Mouse (Mus musculus): ENCODE data around the gene Rpap1. TPM values are rescaled to one million over a fixed set of nuclear protein-coding genes. Genes with fewer than 3 reads are reported as not detected.

Rpap1 gene
- 10 to 100 TPM; 17.7 to 19.2 TPM for total RNA-seq (2021)
- long read RNA-seq, full-length matches to known transcripts: 10 of 27 reads
- long read RNA-seq, partial matches to known transcripts: 10 of 27 reads
- long read RNA-seq, other reads (novel, unspliced or antisense): 7 of 27 reads

DNA sequence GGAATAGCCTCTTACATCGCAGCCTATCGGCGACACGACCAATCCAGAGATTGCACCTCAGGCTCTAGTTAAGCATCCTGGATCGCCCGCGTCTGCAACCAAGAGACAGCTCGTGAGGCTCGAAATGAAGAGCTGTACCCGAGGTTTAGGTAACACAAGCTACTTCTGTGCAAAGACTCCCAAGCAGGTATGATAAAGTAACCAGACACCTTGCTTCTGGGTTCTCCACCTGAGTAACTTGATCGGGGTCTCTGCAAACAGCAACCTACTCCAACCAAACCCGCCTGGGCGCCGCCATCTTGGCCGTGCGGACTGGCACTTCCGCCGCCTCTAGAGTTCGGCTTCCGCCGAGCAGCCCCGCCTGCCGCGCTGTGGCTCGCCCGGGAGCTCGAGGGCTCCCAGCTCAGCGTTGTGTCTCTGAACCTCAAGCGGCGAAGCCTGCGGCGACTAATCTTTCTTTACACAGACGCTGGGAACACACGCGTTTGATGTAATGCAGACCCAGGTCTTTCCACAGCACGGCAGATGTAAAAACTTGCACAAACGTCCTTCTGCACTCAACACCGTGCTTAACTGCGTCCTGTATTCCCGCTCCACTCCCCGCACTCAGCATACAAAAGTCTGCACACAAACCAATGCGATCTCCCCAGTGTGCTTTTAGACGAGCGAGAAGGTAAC lies at the start of gene Rpap1:
TSS of gene Rpap1 (minus strand) at position 332 of the 678 bp plus-strand sequence.
- DNase-seq (ENCODE audit: low spot score in 2 of 2): peak; percentile 83 to 89

DNA sequence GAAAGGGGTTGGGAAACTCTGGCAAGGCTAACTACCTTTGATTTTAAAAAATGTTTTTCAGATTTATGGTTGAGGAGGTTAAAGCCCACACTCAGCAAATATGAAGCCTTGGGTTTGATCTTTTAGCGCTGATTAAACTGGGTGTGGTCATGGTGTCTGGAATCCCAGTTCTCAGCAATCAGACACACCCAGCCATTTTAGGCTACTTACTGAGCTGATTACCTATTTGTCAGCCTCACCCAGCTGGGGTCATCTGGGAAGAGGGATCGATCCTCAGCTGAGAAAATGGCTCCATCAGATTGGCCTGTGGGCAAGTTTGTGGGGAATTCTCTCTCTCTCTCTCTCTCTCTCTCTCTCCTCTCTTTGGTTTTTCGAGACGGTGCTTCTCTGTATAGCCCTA lies 46.9 kb upstream of the Rpap1 start:
- DNase-seq (ENCODE audit: low spot score in 2 of 2): no peak

DNA sequence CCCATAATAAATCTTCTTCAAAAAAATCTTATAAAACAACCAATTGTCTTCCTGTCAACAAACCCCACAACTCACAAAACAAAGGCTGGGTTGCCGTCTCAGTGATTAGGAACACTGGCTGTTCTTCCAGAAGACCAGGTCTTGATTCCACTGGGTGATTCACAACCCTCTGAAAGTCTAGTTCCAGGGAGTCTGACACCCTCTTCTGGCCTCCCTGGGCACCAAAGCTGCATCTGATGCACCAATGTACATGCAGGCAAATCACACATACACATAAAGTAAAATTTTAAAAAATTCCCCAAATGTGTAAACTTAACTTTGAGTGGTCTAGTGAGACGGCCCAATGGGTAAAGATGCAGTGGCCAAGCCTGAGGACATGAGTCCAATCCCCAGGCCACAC lies 43.2 kb upstream of the Rpap1 start:
- no peak for DNase-seq (ENCODE audit: low spot score in 2 of 2)

DNA sequence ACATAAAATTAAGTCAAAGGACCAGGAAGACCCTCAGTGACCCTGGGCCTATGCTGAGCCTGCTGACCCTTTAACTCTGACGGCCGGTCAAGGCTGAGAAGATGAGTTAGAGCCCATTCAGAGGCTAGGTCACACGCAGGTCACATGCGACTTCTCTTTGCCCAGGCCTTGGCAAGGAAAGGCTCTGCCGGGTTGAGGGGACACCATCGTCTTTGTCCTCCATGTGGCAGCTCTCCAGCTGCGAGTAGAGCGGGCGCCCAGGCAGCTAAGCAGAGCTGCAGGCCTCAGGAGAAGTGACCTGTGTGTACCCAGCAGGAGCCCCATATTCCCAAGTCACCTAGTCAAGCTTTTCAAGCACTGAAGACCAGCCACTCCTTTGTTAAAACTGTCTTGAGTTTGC lies 33.8 kb upstream of the Rpap1 start:
- peak in 1 of 2 experiments; percentile 77 for DNase-seq (ENCODE audit: low spot score in 2 of 2)

DNA sequence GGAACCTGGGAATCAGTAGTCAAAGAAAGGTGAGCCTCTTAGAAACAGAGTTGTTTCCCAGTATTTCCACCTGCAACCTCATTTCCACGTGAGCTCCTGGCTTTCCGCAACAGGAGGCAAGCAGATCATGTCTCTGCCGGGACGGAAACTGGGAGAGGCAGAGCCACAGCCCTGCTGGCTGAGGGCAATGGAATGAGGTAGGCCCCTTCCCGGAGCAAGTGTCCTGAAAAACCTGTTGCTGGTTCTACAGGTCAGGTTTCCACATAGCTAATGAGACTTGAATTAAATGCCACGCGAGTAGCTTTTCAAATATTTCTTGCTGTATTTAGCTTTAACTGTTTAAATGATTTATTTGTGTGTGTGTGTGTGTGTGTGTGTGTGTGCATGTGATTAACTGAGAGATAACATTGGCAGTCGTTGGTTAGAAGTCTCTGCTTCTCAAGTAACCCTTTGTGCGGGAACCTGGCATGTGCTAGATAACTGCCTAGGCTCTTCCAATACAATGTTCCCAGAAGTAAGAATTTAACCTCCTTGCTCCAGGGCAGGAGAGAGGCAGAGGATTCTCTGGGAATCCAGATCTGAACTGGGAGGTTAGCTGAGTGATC lies 31.4 kb upstream of the Rpap1 start:
- no peak for DNase-seq (ENCODE audit: low spot score in 2 of 2)

DNA sequence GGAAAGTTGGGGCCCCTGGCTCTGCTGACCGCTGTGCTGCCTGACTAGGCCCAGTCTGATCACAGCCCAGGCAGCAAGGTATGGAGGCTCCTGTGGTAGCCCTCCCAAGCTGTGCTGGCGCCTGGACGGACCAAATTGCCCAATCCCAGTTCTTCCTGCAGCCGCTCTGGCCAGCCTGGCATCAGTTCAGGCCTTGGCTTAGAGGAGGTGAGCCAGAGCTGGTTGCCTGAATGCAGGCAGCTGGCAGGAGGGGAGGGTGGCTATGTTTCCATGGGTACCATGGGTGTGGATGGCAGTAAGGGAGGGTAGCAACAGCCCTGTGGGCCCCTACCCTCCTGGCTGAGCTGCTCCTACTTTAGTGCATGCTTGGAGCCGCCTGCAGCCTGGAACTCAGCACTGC lies 29.7 kb upstream of the Rpap1 start:
- DNase-seq (ENCODE audit: low spot score in 2 of 2): no peak

DNA sequence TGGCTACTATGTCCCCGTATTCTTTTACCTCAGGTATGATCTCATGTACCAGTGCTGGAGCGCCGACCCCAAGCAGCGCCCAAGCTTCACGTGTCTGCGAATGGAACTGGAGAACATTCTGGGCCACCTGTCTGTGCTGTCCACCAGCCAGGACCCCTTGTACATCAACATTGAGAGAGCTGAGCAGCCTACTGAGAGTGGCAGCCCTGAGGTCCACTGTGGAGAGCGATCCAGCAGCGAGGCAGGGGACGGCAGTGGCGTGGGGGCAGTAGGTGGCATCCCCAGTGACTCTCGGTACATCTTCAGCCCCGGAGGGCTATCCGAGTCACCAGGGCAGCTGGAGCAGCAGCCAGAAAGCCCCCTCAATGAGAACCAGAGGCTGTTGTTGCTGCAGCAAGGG lies 29.3 kb upstream of the Rpap1 start:
- DNase-seq (ENCODE audit: low spot score in 2 of 2): no peak

DNA sequence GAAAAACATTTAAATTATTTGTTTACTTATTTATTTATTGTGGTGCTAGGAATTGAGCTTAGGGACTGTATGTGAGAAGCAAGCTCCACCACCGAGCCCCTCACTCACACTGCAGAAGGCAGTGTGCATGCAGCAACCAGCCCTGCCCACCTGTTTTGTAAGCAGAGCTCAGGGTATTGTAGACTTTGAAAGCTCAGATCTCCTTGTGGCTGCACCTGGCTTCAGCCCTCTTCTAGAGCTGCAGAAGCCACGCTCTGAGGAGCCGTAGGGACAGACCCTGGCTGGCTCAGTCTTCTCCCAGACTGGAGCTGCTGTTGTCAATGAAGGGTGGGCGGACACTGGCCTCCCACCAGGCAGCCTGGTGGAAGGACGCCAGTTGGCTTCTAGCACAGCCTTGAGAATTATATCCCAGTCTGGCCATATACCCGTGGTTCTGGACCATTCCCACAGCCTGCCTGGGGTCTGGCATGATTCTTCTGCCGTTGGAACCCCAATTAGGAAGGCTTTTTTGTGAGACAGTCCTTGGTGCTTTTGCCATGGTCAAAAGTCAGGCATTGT lies 27.1 kb upstream of the Rpap1 start:
- DNase-seq (ENCODE audit: low spot score in 2 of 2): peak in 1 of 2 experiments; percentile 75

DNA sequence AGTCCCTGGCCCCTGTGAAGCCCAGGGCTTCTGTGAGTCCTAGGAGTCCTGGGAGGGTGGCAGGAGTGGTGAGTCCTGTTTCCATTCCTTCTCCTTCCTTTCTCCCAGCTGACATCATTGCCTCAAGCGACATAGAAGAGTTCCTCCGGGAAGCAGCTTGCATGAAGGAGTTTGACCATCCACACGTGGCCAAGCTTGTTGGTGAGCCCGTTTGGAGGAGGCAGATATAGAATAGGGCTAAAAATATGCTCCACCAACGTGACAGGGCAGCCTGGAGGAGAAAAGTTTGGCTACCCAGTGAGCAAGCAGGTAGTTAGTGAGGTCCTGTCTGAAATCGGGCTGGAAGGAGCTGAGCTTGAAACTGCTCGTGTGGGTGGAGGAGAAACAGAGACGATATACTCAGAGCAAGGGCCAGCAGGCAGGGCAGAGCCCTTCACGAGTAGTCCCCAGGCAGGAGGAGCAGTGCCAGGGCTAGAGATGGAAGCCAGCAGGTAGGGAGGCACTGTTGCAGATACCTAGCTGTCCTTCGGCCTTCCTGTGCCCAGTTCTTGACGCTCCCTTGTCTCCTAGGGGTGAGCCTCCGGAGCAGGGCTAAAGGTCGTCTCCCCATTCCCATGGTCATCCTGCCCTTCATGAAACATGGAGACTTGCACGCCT lies 24.3 kb upstream of the Rpap1 start:
- DNase-seq (ENCODE audit: low spot score in 2 of 2): no peak

DNA sequence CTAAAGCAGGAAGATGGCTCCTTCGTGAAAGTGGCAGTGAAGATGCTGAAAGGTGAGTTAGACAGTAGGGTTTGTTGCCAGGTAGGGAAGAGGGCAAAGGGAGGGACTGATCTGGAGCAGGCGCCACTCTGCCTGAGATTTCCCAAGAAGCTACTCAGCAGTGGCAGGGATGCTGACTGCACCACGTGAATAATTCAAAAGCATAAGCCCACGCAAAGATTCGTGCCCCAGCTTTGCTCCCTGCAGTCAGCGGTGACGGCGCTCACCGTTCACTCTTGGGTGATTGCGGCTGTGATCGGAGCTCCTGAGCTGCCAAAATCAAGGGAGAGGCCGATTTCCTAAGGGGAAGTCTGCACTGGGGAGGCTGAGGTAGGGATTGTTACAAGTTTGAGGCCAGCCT lies 23.6 kb upstream of the Rpap1 start:
- no peak for DNase-seq (ENCODE audit: low spot score in 2 of 2)

DNA sequence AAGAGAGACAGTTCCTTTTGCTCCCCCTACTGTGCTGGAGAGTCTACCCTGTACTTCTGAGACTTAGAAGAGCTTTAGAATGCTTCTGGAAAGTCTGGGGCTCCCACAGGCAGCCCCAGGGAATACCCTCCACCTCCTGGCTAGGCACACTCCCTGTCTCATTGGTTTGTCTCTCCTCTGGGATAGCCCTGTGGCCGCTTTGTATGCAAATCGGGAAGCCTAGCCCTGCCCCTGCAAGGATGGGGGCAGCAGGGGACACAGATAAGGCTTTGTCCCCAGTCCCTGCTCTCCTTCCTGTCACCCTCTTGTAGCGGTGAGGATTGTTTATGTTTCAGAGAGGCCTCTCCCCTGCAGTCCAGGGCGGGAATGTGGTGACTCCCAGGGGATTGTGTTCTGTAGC lies 21.5 kb upstream of the Rpap1 start:
- no peak for DNase-seq (ENCODE audit: low spot score in 2 of 2)

DNA sequence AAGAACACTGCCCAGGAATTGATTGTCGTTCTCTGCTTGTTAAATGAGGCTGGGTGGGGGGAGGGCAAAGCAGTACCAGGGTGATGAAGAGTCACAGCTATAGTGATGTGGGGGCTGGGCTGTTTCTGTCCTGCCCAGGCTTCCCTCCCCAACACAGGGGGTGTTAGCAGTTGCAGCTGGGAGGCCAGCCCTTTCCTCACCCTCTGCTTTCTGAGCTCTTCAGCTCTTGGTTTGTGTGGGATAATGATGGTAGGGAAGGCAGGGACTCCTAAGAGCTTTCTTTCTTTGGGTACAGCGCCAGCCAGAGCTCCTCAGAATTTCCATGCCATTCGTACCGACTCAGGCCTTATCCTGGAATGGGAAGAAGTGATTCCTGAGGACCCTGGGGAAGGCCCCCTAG lies 21.1 kb upstream of the Rpap1 start:
- no peak for DNase-seq (ENCODE audit: low spot score in 2 of 2)

DNA sequence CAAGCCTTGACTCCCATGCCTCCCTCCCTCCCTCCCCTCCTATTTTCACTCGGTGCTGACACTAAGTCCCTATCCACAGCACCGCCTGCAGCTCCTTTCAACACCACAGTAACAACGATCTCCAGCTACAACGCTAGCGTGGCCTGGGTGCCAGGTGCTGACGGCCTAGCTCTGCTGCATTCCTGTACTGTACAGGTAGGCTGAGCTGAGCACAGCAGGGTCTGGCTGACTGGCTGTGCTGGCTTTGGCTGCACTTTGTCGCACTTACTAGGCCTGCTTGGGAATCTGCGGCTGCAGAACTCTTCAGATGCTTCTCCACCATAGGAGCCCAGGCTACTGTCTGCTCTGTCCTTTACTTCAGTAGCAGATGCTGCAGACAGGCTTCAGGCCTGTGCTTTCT lies 18.2 kb upstream of the Rpap1 start:
- no peak for DNase-seq (ENCODE audit: low spot score in 2 of 2)

DNA sequence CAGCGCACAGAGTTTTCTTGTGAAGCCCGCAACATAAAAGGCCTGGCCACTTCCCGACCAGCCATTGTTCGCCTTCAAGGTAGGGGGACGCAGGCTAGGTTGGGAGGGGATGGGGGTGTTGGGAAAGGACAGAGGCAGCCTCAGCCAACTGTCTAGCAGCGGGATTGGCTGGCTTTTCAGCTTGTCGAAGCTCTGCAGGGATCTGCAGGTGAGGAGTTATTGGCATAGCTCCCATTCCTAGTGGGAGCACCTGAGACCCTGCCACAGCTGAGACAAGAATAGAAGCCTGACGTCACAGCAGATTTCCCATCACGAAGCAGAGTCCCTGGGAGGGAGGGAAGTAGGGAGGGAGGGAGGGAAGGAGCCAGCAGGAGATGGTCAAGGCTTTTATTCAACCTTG lies 17.4 kb upstream of the Rpap1 start:
- no peak for DNase-seq (ENCODE audit: low spot score in 2 of 2)

DNA sequence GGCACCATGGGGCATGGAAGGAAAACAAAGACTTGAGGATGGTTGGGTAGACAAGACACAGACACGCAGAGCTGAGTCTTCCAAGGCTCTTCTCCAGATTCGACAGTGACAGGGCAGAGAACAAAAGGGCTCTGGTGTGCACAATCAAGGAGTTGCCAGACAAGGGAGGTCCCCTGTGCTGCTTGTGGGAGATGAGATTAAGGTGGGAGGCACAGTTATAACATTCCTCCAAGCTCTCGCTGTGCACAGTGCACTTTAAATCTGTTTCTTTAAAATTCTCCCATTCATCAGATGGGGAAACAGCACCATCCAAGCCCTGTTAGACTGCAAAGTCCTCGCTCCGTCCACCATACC lies 16.9 kb upstream of the Rpap1 start:
- DNase-seq (ENCODE audit: low spot score in 2 of 2): no peak

DNA sequence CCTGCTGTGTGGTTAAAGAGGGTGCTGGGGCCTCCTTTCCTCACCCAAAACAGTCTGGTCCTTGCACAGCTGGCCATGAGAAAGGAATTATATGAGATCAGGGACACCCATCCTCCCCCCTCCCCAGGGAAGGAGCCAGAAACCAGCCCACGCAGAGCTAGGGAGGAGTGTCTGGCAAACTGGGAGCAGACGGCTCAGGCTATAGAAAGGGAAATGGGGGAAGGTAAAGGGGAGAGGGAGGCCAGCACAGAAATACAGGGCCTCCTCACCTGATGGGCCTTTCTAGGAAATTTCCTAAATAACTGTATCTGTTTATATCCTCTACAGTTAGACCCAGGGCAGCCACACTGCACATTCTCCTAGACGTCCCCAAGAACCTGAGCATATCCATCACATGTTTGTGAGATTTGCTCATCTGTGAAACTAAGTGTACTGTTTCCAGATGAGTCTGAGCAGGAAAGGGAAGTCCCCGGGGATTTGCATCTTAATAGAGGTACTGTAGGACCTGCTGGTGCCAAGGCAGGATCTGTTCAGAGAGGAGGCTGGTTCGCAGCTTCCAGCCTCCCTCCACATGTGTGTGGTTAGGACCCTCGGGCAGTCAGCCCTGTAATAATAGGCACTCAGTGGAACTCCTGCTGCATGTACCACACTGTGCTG lies 16.4 kb upstream of the Rpap1 start:
- DNase-seq (ENCODE audit: low spot score in 2 of 2): no peak

DNA sequence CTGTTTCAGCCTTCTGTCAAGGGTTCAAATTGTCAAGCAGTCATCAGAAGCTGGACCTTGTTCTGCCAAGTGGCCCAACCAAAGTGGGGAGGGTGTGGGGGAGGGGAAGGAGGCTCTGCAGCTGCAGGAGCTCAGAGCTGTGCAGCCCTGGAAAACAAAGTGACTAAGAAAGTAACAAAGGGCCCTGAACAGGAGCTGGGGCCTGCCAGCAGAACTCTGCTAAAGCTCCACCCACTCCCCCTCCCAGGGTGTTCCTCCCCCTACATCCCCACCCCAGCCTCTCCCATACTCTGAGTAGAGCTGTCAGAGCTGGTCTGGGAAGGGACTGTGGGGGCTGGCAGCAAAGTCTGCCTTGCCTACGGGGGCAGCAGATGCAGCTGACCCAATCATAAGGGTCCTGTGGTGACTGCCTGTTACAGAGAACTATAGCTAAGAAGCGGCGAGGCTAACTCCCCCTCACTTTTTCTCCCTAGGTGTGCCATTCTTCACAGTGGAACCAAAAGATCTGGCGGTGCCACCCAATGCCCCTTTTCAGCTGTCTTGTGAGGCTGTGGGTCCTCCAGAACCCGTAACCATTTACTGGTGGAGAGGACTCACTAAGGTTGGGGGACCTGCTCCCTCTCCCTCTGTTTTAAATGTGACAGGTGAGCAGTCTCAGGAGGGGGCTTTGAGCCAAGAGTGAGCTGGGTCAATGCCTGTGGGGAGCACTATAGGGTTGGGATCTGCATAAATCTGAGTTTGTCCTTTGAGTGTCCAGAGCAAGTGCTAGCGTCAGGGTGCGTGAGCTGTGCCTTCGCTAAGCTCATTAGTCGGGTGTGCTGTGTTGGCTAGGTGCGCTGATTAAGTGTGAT lies 15.7 kb upstream of the Rpap1 start:
- no peak for DNase-seq (ENCODE audit: low spot score in 2 of 2)

DNA sequence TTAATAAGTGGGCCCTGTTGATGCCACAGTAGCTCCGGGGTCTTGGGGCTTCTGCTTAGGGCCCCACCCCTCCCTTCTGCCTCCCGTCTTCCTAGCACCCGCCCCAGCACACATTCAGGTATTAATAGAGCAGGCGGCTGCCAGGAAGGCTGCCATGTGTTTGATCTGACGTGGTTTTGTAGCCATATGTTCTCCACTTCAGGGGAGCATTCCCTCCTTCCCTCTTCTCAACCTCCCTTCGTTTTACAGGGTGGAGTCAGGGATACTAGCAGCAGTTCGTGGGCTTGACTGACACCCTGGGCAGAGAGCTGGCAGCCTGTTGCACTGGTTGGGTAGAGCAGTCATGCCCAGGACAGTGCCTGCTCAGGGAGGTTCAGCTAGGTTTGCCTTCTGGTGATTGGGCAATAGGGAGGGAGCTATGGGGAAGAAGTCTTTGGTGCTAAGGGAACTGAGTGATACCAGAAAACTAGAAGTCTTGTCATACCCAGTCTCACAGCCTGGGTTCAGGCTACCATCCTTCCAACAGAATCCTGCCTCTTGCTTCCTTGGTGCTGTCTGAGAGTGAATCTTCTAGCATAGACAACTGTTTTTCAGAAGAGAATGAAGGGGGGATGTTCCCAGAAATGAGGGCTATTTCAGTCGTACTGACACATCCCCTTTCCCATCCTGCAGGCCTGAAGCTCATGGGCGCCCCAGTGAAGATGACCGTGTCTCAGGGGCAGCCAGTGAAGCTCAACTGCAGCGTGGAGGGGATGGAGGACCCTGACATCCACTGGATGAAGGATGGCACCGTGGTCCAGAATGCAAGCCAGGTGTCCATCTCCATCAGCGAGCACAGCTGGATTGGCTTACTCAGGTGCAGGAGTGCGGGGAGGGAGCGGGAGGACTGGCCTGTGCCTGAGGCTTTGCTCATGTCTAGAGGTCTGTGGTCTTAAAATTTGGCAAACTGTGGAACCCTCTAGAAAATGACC lies 13.8 kb upstream of the Rpap1 start:
- no peak for DNase-seq (ENCODE audit: low spot score in 2 of 2)

DNA sequence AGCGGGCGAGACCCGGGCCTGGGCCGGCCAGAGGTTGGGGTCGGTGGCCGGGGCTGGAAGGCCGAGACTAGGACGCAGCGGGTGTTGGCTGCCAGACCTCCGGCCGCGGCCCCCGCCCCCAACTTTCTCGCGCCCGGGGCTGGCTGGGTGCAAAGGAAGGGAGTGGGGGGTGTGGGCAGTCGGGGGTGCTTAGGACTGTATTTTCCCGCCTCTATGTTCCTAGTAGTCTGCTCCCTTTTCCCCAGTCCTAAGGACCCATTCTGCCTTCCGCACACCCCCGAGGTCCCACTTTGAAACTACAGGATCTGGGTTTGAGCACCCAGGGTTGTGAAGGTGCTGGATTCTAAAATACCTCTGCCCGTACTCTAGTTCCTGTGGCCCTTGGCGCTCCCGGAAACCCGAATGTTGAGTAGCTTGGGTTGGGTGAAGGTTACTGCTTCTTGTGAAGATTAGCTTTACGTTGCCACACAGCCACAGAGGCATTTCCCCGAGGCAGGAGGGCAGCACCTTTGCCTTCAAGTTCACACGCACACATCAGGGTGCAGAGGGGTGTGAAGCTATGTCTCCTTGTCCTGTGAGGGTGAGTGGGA lies 12.7 kb upstream of the Rpap1 start:
- DNase-seq (ENCODE audit: low spot score in 2 of 2): no peak
